Mouse (Mus musculus): ENCODE data around the gene Cdk14. TPM values are rescaled to one million over a fixed set of nuclear protein-coding genes. Genes with fewer than 3 reads are reported as not detected.

Gene Cdk14
- total RNA-seq (2014; fragmentation: Nextera tagmentation) (0.21 and 0.60 TPM in 2 replicates), total RNA-seq (2017) (0.39 and 0.46 TPM in 2 replicates)

GRCm38 (mm10) chr5:5419992-5420455 is at the start of gene Cdk14:
Cdk14 (minus strand) TSS chr5:5420312.
- ATAC-seq (replicated peaks; ENCODE audit: poor library complexity, severe bottlenecking), result peak; percentile 91

GRCm38 (mm10) chr5:5465256-5465655 is 45.1 kb upstream of the Cdk14 start:
- ATAC-seq (replicated peaks; ENCODE audit: poor library complexity, severe bottlenecking), result no peak

GRCm38 (mm10) chr5:5431746-5432438 is 11.8 kb upstream of the Cdk14 start:
- no peak for ATAC-seq (replicated peaks; ENCODE audit: poor library complexity, severe bottlenecking)

GRCm38 (mm10) chr5:5423723-5424171 is 3.6 kb upstream of the Cdk14 start:
- ATAC-seq (replicated peaks; ENCODE audit: poor library complexity, severe bottlenecking), result no peak

- no peak for ATAC-seq (replicated peaks; ENCODE audit: poor library complexity, severe bottlenecking)
Measured at GRCm38 (mm10) chr5:5423081-5423480, 3.0 kb upstream of the Cdk14 start.

DNA sequence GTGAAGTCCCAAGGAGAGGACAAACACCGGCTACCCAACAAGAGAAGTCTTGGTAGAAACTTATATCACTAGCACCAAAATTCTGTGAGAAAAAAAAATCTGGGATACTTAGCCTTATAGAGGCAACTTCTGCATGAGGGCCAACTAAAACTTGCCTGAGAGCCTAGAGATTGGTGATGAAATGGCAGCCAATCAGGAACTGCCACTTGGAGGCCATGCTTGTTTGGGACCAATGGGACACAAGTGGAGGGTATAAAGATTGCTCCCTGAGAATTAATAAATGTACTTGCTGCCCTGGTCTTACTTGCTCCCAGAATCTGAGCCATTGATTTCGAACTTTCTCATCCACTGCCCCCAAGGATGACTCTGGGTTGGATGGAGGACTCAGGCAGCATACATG is 1.3 kb upstream of the Cdk14 start:
- ATAC-seq (replicated peaks; ENCODE audit: poor library complexity, severe bottlenecking), result no peak

GRCm38 (mm10) chr5:5419253-5419652 is 859 bp downstream of the Cdk14 start:
- peak; percentile 62 for ATAC-seq (replicated peaks; ENCODE audit: poor library complexity, severe bottlenecking)

DNA sequence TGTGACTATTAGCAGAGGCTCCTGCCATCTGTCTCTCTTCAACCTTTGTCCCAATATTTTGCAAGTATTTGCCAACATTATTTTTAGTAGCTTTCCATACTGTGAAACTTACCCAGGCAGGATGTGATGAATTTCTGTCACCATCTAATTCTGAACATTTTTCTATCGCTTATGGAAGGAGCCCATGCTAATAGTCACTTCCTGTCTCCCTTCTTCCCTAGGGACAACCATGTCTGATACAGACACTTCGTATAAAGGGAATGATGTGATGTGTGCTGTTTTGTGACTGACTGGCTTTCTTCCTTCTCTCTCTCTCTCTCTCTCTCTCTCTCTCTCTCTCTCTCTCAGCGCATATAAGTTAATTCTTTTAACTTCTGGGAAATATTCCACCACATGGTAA is 5.3 kb downstream of the Cdk14 start:
- no peak for ATAC-seq (replicated peaks; ENCODE audit: poor library complexity, severe bottlenecking)

- ATAC-seq (replicated peaks; ENCODE audit: poor library complexity, severe bottlenecking), result no peak
Measured at GRCm38 (mm10) chr5:5411886-5412285, 8.2 kb downstream of the Cdk14 start.

- no peak for ATAC-seq (replicated peaks; ENCODE audit: poor library complexity, severe bottlenecking)
Measured at GRCm38 (mm10) chr5:5401986-5402385, 18.1 kb downstream of the Cdk14 start.

- no peak for ATAC-seq (replicated peaks; ENCODE audit: poor library complexity, severe bottlenecking)
Measured at GRCm38 (mm10) chr5:5392786-5393185, 27.3 kb downstream of the Cdk14 start.

DNA sequence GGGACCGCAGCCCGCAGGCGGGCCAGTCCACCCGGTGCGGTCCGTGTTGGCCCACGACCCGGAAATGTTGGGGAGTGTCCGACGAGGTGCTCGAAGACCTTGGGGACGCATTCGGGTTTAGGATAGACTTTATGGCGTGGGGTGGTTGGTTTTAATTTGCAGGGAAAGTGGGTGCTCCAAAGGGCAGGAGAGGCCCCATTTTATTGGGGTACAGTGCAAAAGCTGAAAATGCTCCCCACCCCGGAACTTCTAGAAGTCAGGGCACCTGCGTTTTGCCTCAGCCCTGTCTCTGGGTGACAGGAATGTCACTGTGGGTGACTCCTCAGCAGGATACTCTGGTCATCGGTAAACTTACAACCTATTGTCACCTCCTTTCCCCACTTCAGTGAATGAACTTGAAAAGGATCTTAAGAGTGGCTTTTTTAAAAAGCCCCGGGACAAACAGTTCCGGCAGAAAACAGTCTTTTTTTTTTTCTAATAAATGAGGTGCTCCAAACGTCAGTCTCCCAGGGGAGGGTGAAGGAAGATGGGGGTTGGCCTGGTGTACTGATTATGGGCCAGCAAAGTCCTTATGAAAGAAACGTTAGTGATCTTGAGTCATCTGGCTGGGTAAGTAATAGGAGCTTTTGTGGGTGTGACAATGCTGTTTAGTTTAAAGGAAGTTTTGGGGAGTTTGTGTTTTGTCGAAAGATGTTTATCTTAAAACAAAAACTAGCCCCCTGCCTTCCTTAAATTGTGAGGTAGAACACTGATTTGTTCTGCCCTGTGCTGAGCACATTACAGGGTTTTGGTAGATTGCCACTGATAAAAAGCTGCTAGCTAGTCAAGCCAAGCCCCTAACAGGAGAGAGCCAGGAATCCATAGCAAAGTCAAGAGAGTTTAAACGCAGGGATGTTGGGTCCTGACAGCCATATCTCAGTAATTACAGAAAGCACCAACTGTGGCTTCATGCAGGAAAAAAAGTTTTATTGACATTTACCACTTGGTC is 39.1 kb downstream of the Cdk14 start:
- peak; percentile 66; the same call in 1 of the 2 replicates for ATAC-seq (replicated peaks; ENCODE audit: poor library complexity, severe bottlenecking)

- ATAC-seq (replicated peaks; ENCODE audit: poor library complexity, severe bottlenecking), result peak; percentile 65
Measured at GRCm38 (mm10) chr5:5379870-5380730, 40.0 kb downstream of the Cdk14 start.

DNA sequence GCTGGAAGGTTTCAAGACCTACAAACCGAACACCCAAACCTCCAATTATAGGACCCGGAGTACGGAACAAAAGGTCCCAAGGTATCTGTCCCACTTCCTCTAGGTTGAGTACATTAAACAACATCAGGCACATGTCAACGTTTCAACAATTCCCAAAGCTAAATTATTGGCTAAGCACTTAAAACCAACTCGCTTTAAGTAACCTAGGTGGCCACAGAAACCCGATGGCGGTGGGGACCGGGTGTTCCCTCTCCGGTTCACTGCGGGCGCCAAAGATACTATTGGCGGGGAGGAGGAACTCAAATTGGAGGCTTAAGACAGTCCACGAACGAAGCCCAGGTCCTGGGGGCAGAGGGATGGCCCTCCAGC is 40.6 kb downstream of the Cdk14 start:
- no peak; the same call in 1 of the 2 replicates for ATAC-seq (replicated peaks; ENCODE audit: poor library complexity, severe bottlenecking)

DNA sequence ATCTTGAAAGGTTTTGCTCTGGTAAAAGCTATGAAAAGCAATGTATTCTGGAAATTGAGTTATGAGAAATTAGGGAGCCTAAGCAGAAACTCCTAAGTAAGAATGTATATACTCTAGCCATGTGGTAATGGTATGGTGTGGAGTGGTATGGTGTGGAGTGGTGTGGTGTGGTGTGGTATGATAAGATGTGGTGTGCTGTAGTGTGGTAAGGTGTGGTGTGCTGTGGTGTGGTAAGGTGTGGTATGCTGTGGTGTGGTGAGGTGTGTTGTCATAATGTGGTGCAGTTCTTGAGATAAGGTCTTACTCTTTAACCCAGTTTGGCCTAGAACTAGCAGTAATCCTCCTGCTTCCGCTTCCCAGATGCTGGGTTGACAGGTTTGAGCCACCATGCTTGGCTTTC is 45.7 kb downstream of the Cdk14 start:
- peak; percentile 74 for ATAC-seq (replicated peaks; ENCODE audit: poor library complexity, severe bottlenecking)

DNA sequence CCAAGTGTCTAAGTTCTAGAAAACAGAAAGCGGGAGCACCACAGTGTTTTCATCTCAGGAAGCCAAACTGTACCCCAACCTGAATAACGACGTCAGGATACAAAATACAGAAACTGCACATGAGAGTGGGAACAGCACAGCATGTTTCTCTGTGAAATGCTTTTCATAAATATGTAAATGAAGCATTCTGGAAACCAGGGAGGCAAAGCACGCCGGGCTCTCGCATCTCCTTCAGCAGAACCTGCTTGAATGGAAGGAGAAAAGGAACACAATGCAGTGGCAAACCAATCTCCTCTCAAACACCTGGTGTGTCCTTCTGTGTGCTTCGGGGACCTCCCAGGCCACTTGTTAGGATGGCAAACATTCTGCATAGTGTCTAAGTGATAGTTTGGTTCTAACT is 46.6 kb downstream of the Cdk14 start:
- ATAC-seq (replicated peaks; ENCODE audit: poor library complexity, severe bottlenecking), result no peak

DNA sequence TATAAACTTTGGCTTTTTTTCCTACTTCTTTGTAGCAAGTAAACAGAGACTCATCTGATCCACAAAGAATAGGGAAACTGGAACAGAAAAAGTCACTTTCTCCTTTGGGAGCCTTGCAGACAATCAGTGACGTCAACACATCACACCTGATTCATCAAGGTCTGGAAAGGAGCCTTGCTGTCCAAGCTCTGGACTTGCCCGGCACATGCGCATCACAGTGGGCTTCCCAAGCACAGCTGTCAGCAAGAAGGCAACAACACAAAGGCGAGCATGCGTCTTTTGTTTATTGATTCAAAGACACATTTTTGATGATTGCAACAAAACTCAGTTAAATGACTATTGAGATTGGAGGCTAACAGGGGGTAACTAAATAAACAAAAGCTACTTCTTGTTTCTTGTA is 47.2 kb downstream of the Cdk14 start:
- no peak for ATAC-seq (replicated peaks; ENCODE audit: poor library complexity, severe bottlenecking)

DNA sequence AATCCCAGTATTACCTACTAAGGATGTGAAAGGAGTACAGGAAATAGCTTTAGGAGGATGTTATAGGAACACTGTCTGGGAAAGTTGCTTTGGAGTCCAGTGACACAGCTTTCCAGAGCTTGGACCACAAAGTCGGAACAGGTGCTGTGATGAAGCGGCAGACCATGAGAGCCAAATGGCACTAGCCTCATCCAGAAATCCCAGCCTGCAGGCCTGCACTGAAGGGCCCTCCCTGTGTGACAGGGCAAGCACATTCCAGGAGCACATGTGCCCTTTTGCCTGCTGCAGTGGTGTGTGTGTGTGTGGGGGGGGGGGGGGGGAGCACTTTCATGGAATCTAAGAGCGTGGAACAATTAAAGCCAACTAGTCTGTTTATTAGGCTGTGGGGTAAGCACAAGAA is 47.8 kb downstream of the Cdk14 start:
- ATAC-seq (replicated peaks; ENCODE audit: poor library complexity, severe bottlenecking), result no peak

- ATAC-seq (replicated peaks; ENCODE audit: poor library complexity, severe bottlenecking), result no peak
Measured at GRCm38 (mm10) chr5:5370322-5371082, 49.6 kb downstream of the Cdk14 start.

Measured in granulocyte monocyte progenitor cell, adult 5-6 weeks (primary cell).